Mouse (Mus musculus) ES-Bruce4 (cell line): ENCODE data around the gene Pink1.

Experiments used
- CTCF ChIP-seq: IDR thresholded peaks from one replicate; pipeline ENCODE4 v1.8.1; 2011; ENCODE audit warnings: low read depth, low read length
- POLR2A ChIP-seq: IDR thresholded peaks from one replicate; pipeline ENCODE4 v1.8.1; 2011; ENCODE audit warnings: low read length; ENCODE audit not compliant: insufficient read depth

DNA sequence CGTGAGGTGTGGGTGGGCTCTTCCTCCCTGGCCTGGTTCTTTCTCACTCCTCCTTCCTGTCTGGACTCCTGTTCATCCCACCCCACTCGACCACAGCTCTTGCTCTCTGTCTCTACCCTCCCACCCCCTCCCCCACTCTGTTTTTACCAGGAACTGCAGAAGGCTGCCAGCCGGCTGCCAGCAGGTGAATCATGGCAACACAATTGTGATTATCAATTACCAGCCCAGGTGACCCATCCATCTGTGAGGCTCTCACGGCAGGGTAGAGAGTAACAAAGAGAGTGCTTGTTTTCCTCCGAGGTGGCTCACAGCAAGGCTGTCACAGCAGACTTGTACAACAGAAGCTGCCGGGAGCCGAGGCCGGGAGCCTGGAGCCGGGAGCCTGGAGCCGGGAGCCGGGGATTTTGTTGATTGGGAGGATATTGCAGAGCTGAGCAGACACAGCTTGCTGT is 35.3 kb upstream of the Pink1 start:
- TF ChIP-seq POLR2A (no peak), CTCF (no peak)
